Mouse (Mus musculus): ENCODE measurements around the gene Cep72. TPM values are rescaled to one million over a fixed set of nuclear protein-coding genes. Genes with fewer than 3 reads are reported as not detected.
"Not testable (repeated sequence)": the region's sequence is repeated elsewhere in the genome, so short reads cannot be mapped to it uniquely, and the experiment has no call there.

Cep72 gene
- total RNA-seq, 2 experiments from 2014 or later = 4.1 to 4.4 TPM

DNA sequence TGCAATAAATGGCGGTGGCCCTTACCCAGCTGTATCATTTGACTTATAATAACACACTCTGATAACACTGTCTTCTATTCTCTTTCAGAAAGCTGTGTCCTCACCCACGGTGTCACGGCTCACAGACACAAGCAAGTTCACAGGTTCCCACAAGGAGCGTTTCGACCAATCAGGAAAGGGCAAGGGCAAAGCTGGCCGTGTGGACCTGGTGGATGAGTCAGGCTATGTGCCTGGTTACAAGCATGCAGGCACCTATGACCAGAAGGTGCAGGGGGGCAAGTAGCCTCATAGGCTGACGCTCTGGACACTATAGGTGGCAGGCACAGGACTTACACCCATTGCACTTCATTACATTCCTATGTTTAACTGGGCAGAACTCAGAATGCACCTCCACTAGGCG is 31.0 kb downstream of the Cep72 start:
- intact Hi-C loops (cut with DNase I) = no loop called here
- DNase-seq = no peak

DNA sequence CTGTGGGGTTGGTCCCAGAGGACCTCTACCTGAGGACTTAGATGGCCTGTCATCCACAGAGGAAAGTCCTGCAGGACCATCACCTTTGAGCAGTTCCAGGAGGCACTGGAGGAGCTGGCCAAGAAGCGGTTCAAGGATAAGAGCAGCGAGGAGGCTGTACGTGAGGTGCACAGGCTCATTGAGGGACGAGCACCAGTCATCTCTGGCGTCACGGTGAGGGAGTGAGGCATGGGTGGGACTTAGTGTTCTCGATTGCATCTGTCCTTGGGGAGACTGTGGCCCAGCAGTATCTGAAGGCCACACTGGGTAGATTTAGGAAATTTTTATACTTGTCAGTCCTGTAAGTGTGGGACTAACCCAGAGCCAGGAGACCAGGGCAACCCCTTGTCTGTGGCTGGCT is 31.4 kb downstream of the Cep72 start:
- intact Hi-C loops (cut with DNase I) = no loop called here
- no peak for DNase-seq

GRCm38 (mm10) chr13:74029013-74029412 is 33.1 kb downstream of the Cep72 start:
- no peak for DNase-seq
- intact Hi-C loops (cut with DNase I) = loop anchor here (10.0 kb wide), 1 partner anchor 54 kb away; no protein-coding TSS in a partner anchor

DNA sequence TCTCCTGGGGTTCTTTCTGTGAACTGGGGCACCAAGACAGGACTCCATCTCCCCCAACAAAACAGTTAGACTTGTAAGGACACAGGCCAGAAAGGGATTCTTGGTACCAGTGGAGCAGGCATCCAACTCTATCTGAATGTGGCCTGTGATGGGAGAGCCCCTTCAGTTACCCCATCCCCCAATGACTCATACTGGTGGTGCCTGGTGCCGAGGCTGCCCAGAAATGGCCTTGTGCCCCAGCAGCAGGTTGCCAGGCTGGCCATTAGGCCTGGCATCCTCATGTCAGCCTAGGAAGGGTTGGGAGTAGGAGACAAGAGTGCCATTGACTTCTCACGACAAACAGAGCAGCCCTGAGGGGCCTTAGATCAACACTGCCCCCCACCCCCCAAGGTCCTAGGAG is 34.0 kb downstream of the Cep72 start:
- intact Hi-C loops (cut with DNase I) = loop anchor here (10.0 kb wide), 1 partner anchor 53 kb away; no protein-coding TSS in a partner anchor
- DNase-seq = no peak

DNA sequence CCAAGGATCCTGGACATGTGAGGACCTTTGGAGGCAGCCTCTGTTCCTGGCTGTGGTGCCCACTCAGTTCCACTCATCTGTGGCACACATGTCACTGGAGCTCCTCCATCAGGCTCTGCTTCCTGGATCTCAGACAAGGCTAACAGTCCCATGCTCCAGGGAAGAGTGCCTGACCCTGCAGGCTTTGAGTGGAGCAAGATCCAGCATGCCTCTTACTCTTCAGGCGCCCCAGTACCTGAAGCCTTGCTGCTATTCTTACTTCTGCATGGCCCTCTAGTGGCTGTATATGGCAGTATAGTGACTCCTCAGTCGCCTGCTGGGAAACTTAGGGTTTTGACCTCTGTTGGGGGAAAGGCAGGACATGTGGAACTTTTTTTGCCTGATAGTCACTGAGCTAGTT is 35.9 kb downstream of the Cep72 start:
- intact Hi-C loops (cut with DNase I) = loop anchor here (10.0 kb wide), 1 partner anchor 51 kb away; no protein-coding TSS in a partner anchor
- peak; percentile 22 for DNase-seq

GRCm38 (mm10) chr13:74025151-74026081 is 36.7 kb downstream of the Cep72 start:
- peak; percentile 36 for DNase-seq

GRCm38 (mm10) chr13:74019006-74019405 is 43.1 kb downstream of the Cep72 start:
- DNase-seq; intact Hi-C loops (cut with DNase I): not testable (repeated sequence)

More at GRCm38 (mm10) chr13:74025151-74026081, 36.7 kb downstream of the Cep72 start:
- intact Hi-C loops (cut with DNase I) = loop anchor here (10.0 kb wide), 1 partner anchor 51 kb away; no protein-coding TSS in a partner anchor

- no peak for DNase-seq
- intact Hi-C loops (cut with DNase I) = no loop called here
These were observed 44.7 kb downstream of the Cep72 start for GRCm38 (mm10) chr13:74017426-74017825.

DNA sequence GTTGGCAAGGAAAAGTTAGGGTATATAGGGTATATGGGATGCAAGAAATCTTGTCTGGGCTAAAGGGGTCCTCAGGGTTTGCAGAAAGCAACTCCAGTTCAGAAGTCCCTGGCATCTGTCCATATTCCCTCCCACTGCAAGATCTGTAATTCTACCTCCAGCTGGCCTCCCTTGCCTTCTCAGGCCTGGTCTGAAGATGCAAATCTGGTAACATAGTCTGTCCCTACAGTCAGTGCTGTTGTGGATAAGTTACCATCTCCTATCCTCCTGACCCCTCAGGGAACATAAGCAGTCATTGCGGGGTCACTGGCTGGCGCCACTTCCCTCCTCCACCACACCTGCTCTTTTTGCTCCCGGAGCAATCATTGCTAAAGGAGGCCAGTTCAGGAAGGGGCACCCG is 46.2 kb downstream of the Cep72 start:
- DNase-seq = peak; percentile 12
- intact Hi-C loops (cut with DNase I) = no loop called here

DNA sequence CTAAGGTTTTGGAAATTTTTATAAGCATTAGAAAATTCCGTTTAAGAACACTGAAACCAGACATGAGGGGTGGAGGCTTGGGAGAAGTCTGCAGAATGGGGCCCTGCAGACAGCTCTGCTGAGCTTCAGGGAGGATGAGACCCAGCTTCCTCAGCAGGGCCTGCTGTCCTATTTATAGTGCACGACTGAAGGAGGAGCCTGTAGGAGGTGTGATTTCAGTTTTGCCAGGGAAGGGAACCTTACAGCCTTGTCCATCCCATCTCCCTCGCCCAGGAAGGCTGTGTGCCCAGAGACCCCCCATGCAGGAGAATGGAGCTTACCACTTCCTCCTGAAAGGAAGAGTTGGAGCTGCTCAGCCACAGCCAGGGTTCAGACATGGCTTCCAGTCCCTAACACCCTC is 51.4 kb downstream of the Cep72 start:
- peak; percentile 10 for DNase-seq

GRCm38 (mm10) chr13:74009791-74010614 is 52.1 kb downstream of the Cep72 start:
- intact Hi-C loops (cut with DNase I) = no loop called here
- DNase-seq = peak; percentile 86

More for the DNA sequence above, 51.4 kb downstream of the Cep72 start:
- intact Hi-C loops (cut with DNase I) = no loop called here

DNA sequence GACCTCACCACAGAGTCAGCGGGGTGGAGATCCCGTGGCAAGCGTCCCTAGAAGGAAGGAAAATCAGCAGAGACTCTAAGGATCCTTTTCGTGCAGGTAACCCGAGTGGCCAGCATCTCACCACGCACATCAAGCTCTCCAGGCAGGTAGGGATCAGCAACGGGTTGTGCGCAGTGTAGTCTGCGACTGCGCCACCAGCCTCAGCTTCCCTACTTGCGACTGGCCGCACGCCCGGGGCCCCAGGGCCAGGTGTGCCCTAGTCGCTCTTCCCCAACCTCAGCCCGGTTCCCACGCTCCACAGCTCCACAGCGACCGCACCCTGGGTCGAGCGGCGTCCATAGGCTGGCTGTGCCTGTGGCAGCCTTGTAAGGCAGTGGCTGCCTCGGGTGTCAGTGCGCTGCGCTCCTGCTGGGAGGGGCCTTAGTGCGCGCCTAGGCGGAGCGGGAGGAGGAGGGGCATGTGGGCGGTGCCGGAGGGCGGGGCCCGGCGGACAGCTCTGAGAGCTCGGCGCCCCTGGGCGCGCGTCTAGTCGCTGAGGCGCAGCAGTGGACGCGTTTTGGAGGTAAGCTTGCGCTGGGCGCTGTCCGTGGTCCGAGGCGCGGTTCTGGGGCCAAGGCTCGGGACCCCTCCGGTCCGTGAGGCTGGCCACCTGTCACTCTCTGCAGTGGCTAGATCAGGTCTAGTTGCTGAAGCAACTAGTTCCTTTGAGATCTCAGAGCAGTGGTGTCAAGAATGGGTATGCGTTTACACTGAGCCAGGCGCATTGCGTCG is 53.0 kb downstream of the Cep72 start, which contains the start of gene Tppp:
Tppp (plus strand) TSS at position 460 of the 771 bp plus-strand sequence.
- peak; percentile 83 for DNase-seq
- intact Hi-C loops (cut with DNase I) = no loop called here

GRCm38 (mm10) chr13:74008216-74008615 is 53.9 kb downstream of the Cep72 start:
- intact Hi-C loops (cut with DNase I); DNase-seq: not testable (repeated sequence)

DNA sequence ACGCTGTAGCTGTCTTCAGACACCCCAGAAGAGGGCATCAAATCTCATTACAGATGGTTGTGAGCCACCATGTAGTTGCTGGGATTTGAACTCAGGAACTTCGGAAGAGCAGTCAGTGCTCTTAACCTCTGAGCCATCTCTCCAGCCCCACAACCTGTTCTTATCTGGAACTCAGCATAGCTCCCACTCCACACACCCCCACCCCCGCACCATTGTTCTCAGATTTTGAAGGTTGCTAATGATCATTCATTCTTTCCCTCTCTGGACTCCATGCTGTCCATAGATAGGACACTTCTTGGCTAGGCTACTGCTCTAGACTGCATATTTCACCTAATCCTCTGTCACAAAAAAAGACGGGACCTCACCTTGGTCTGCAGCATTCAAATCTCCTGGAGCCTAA is 55.2 kb downstream of the Cep72 start:
- intact Hi-C loops (cut with DNase I); DNase-seq: not testable (repeated sequence)

GRCm38 (mm10) chr13:74001492-74001891 is 60.6 kb downstream of the Cep72 start:
- no peak for DNase-seq
- intact Hi-C loops (cut with DNase I) = no loop called here

- no peak for DNase-seq
- intact Hi-C loops (cut with DNase I) = no loop called here
These were observed 61.1 kb downstream of the Cep72 start for GRCm38 (mm10) chr13:74000961-74001360.

- intact Hi-C loops (cut with DNase I) = no loop called here
- DNase-seq = no peak
These were observed 61.6 kb downstream of the Cep72 start for GRCm38 (mm10) chr13:74000519-74000918.

DNA sequence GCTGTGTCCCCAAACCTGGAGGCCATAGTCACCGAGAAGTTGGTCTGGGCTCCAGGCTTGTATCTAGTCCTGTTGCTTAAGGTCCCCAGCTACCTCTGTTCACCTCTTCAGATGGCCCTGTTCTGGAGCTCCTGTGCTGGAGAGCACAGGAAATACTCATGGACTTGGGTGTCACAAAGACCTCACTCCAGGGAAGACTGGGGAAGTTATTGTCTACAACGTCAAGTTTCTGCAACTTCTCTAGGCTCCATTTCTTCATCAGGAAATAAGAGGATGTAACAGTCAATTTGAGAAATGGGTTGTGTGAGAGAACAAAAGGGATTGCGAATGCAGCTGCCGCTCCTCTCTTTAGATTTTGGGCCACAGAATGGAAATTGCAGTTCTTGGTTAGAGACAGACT is 65.6 kb downstream of the Cep72 start:
- DNase-seq = no peak
- intact Hi-C loops (cut with DNase I) = no loop called here

DNA sequence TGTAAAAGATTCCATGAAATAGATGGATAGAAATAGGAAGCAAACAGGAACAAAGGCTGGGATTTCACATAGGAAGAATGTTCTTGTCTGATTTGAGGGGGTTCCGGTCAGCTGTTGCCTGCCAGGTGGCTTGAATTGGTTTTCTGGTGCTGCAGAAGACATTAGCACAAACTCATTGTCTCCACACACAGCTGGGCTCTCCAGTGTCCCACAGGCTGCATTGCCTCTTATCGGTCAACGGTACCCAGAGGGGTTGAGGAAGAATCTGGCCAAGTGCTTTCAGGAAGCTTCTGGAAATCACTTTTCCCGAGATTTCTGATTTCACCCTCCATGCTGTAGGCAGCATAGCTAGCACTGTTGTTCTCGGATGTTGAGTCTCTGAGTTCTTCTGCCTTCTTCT is 70.8 kb downstream of the Cep72 start:
- intact Hi-C loops (cut with DNase I) = no loop called here

DNA sequence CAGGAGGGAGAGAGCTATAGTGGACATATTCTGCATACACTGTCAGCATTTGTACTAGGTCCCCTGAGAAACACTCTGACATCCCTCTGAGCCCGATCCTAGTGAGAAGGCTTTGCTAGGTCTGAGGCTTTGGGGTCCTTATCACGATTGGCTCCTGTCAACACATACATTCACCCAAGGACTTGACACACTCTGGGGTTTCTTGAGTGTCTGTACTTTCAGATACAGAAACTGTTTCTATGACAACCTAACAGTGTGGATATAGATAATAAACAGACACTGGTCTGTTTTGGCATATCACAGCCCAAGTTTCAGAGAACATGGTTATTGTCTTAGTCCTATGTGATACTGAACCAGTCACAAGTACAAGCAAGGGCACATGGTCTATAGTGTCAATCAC is 71.3 kb downstream of the Cep72 start:
- no peak for DNase-seq
- intact Hi-C loops (cut with DNase I) = no loop called here

More for the DNA sequence above, 70.8 kb downstream of the Cep72 start:
- no peak for DNase-seq
